Mouse (Mus musculus): ENCODE measurements around the gene Plp2.
"Not testable (repeated sequence)": the region's sequence is repeated elsewhere in the genome, so short reads cannot be mapped to it uniquely, and the experiment has no call there.

Plp2 gene

GRCm38 (mm10) chrX:7670921-7671623 is at the start of gene Plp2:
TSS of gene Plp2 (minus strand) at chrX:7671390.
- peak; percentile 33 to 41 for DNase-seq

GRCm38 (mm10) chrX:7716058-7716457 is 44.9 kb upstream of the Plp2 start:
- DNase-seq = peak in 1 of 2 experiments; percentile 36

- peak; percentile 95 for DNase-seq
Observed at GRCm38 (mm10) chrX:7714135-7714899, 43.1 kb upstream of the Plp2 start, which contains the start of gene Wdr45. TSS of gene Wdr45 (plus strand) at chrX:7714333.

DNA sequence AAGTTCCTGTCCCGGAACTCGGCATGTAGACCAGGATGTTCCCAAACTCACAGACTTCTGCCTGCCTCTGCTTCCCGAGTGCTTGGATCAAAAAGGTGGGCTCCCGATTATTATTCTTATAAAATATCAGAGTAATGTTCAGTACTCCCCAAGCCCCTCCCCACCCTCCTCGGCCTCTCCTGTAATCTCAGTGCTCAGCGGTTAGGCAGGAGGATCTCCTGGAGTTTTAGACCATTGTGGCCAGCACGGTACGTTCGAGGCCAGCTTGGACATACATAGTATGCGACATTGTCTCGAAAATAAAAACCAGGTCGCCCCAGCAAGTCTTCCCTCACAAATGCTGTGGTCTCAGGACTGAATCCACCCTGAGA is 42.6 kb upstream of the Plp2 start:
- not testable (repeated sequence) for DNase-seq

DNA sequence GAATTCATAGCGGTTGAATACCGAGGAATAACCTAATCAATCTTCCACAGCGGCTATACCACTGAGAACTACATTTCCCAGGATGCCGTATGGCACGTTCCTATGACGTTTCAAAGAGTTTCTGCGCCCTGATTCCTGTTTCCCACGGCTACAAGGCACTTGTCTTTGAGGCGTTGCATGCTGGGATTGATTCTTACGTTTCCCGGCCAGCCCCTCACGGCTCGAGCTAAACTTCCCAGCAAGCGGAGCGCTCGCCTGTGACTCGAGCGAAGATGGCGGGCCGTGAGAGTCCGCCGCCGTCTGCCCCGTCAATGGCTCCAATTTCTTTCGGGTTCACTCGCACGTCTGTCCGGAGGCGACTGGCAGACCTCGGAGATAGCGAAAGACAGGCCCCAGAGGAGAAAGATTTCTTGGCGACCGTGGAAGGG is 25.8 kb upstream of the Plp2 start, which contains the start of gene Gpkow:
Gene Gpkow (plus strand): TSS at position 178 of the 428 bp plus-strand sequence.
- peak; percentile 81 to 83 for DNase-seq

GRCm38 (mm10) chrX:7696520-7696919 is 25.3 kb upstream of the Plp2 start:
- DNase-seq = no peak

- peak; percentile 44 to 55 for DNase-seq
Observed at GRCm38 (mm10) chrX:7692862-7693261, 21.7 kb upstream of the Plp2 start.

GRCm38 (mm10) chrX:7690486-7690885 is 19.3 kb upstream of the Plp2 start:
- no peak for DNase-seq

GRCm38 (mm10) chrX:7688321-7688720 is 17.1 kb upstream of the Plp2 start:
- no peak for DNase-seq

GRCm38 (mm10) chrX:7680864-7681263 is 9.7 kb upstream of the Plp2 start, which contains the start of gene Magix:
TSS of gene Magix (minus strand) at chrX:7681251.
- DNase-seq = peak; percentile 33 to 48

DNA sequence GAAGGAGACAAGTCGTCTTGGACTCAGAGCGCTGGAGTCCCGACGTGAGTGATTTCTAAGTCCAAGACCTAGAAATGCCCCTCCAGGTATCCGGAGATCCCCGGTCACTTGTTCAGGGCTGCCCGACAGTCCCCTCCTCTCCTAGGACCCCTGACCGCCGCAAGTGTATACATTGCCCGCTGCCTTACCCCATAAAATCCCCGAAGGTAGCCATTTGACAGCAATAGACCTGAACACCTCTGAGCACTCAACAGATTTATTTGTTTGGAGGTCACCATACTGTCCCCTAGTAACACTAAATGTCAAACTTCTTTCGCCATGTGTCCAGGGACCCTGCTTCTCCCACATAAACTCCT is 8.8 kb upstream of the Plp2 start:
- no peak for DNase-seq

GRCm38 (mm10) chrX:7679405-7680056 is 8.3 kb upstream of the Plp2 start:
- peak; percentile 91 to 92 for DNase-seq

DNA sequence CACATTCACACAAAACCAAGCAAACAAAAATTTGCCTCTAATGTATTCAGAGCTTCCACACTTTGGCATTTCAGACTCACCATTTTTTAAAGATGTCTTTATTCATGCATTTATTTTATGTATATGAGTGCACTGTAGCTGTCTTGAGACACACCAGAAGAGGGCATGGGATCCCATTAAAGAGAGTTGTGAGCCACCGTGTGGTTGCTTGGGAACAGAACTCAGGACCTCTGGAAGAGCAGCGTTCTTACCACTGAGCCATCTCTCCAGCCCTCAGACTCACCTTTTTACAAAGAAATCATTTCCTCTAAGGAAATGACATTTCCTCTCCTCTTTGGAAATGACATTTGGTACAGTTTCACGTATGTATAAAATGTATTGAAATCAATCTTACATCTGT is 7.8 kb upstream of the Plp2 start:
- no peak for DNase-seq

- DNase-seq = no peak
Observed at GRCm38 (mm10) chrX:7675001-7675380, 3.8 kb upstream of the Plp2 start.

GRCm38 (mm10) chrX:7674284-7675000 is 3.3 kb upstream of the Plp2 start:
- DNase-seq = peak; percentile 23 to 47

- DNase-seq = no peak
Observed at GRCm38 (mm10) chrX:7673578-7674281, 2.5 kb upstream of the Plp2 start.

DNA sequence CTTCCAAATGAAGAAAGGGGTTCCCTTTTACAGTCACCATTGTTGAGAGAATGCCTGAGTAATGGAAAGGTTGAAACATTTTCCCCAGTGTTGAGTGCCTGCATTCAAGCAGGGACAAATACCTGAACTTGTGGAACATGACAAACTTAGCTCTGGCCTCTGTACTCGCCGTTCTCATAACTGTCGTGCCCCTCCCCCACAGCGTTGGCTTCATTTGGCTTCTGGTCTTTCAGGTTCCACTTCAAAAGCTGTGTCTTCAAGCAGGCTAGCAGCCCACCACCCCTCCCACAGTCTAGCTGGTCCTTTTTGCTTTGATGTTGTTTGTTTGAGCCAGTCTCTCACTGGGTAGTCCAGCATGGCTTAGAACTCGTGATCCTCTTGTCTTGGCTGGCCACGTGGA is 1.5 kb upstream of the Plp2 start:
- peak in 1 of 2 experiments; percentile 14 for DNase-seq

DNA sequence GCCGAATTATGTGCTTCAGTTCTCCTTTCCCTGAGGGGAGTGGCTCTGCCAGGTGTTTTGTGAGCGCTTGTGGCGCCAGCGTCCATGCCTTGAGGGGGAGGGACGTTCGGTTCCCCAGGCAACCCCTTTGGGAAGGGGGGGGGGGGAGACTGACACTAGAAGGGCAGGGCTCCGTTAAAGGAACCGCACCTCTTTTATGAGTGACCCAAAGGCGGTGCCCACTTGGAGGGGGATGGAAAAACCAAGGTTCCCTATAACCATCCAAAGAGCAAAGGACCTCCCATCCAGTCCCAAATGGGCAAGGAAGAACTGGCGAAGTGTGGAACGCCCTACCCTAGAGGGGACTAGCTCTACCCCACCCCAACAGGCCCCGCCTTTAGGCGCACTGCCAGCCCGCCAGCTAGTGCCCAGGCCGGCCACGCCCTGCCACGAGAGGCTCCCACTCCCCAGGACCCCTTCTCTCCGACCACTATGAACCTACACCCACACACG is 754 bp downstream of the Plp2 start:
- peak; percentile 72 to 83 for DNase-seq

GRCm38 (mm10) chrX:7665739-7666502 is 5.3 kb downstream of the Plp2 start:
- peak in 1 of 2 experiments; percentile 47 for DNase-seq

GRCm38 (mm10) chrX:7664791-7665190 is 6.4 kb downstream of the Plp2 start:
- peak; percentile 86 to 87 for DNase-seq

DNA sequence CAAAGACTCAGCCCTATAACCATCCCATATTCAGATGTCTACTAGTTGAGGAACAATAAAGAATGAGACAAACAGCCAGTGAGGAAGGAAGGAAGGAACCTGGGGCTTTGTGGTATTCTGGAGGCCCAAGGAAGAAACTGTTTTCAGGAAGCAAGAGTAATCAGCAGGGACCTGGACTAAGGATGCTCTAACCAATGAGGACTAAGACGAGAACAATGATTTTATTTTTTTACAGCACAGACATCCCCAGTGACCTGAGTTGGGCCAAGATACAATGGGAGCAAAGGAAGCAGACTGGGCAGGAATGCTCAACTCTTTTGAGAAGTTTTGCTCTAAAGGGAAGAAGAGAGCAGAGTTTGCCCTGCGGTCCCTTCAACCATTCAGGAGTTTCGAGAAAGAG is 8.3 kb downstream of the Plp2 start:
- no peak for DNase-seq
